Mouse (Mus musculus) right cerebral cortex, postnatal 4 days (tissue): Measurements from ENCODE around the gene Dnase1.
"Not testable (repeated sequence)": the region's sequence is repeated elsewhere in the genome, so short reads cannot be mapped to it uniquely, and the experiment has no call there.

ENCODE experiments used
- DNase-seq: peaks from one replicate; pipeline ENCODE4 v3.0.0-alpha.2; 2022

The Dnase1 gene

DNA sequence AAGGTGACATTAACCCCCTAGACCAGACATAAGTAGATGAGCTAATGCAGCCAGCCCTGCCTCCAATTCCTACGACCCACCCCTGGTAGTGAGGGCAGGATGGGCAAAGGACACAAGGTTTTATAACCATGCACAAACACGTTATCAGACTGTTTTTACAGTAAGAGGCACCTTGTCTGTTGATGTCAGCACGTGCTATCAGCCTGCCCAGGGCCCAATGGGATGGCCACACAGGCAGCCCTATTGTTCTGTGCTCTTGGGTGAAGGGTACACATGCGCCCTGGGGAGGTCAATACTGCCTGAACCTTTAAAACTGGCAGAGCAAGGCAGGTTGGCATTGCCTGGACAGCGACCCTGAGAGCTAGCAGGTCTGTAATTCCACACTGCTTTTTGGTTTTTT, at the start of gene Dnase1:
Dnase1 (plus strand) TSS at position 136 of the 400 bp plus-strand sequence.
- DNase-seq = no peak

DNA sequence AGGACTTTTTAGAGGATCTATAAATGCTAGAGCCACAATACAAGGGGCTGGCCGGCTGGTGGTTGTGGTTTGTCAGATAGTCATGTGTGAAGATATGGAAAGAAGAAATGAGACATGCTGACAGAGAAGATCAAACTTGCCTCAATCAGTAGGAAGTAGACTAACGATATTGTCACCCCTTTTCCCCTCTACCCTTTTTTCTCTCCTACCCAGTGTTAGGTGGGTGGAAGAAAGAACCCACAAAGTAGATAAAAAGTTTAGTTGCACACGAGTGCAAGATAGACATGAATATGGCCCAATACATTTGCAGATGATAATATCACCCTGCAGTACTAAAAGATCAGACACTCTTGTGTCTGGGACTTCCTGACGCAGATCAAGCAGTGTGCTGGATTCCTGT, 48.3 kb upstream of the Dnase1 start:
- no peak for DNase-seq

DNA sequence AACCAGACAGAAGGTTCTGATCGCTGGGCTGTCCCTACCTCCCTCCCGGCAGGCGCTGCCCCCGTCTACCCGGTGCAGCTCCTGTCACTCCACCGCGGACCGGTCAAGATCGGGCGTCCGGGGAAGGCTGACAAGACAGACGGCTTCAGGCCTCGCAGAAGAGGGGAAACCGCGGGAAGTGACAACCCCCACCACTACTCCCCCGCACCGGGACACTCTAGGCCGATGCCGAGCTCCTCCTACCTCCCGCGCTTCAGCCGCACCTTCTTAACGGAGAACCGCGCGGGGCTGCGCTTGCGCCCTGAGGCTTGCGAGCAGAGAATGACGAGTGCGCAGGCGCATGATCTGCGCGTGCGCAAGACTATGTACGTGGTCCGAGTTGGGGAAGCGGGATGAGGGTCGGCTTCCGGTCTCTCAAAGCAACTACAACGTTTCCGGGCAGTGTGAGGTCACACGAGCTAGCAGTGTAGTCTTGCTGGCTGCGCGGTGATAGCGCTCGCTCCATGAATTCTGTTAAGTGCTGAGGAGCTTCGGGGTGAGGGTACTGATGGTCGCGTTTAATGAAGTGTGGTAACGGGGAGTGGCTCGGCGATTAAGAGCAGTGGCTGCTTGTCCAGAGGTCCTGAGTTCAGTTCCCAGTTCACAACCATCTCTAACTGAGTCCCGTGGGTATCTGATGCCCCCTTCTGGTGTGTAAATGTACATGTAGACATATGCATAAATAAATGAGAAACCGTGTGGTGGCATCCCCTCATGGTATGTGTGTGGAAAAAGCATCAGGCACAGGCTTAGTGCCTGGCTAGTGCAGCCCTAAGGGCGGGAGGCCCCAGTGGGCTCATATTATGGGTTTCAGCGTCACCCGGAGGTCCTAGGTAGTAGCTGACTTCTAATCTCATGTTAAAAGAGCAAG, 33.0 kb upstream of the Dnase1 start, which contains the start of gene Slx4:
Slx4 (minus strand) TSS at position 282 of the 910 bp plus-strand sequence.
- peak; percentile 94 for DNase-seq

DNA sequence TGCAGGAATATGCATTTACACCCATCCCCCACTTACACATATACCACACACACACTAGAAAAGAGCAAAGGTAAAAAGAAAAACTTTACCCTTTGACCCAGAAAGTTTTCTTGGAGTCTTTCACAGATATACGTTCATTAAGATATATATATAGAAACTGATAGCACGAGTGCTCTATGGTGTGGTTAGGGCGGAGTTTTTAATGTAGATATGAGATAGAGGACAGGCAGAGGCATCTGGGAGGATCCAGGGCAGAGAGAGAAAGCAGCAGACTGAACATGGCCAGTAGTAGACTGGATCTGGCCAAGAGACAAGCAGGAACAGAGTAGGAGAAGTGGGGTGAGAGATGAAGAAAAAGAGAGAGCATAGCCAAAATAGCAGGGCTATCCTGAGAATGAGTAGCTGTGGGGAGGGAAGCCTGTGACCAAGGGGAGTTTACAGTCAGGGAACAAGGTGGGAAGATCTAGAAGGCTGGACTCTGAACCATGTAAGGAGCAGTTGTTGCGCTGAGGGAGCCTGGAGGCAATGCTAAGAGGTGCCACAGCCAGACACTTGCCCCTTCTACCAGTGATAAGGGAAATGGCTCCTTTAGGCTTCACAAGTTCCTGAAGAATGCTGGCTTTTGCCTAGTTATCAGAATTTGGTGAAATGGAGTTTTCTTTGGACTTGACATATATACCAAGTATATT, 23.7 kb upstream of the Dnase1 start:
- DNase-seq = no peak

DNA sequence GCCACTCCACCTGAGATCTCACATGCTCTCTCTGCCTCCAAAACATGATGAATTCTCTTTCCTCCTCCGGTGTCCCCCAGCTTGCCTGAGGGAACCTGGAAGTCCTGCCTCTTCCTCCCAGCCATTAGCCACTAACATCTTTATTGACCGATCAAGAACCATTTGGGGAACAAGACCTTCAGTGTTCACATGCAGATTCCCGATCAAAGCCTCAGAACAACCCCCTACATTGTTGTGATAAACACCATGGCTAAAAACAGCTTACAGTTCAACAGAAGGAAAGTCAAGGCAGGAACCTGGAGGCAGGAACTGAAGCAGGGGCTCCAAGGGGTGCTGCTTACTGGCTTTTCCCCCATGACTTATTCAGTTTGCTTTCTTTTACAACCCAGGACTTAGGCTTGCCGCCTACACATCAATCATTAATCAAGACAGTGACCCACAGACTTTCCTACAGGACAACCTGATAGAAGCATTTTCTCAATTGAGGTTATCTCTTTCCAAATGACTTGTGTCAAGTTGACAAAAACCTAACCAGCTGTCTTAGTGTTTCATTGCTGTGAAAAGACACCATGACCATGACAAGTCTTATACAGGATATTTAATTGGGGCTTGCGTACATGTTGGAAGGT, 22.6 kb upstream of the Dnase1 start:
- DNase-seq = no peak

DNA sequence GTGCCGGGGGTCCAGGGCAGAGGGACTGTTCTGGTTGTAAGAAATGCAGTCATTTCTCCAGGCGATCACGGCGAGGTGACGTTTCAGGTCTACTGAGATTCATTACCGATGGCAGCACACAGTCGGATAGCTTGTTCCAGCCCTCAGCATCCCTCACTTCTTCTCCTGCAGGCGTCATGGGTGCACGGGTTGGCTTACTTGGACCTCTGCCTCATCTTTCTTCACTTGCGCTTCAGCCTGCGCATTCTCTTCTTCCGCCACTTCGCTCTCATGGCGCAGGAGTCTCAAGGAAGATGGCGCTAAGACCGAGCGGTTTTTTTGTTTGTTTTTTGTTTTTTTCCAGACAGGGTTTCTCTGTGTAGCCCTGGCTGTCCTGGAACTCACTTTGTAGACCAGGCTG, 20.0 kb upstream of the Dnase1 start:
- not testable (repeated sequence) for DNase-seq

DNA sequence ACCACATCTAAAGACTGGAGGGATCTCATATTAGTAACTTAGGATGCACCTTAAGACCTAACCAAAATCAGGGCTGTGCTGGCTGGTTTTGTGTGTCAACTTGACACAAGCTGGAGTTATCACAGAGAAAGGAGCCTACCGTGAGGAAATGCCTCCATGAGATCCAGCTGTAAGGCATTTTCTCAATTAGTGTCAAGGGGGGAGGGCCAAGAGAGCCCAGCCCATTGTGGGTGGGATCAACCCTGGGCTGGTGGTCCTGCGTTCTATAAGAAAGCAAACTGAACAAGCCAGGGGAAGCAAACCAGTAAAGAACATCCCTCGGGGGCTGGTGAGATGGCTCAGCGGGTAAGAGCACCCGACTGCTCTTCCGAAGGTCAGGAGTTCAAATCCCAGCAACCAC, 19.3 kb upstream of the Dnase1 start:
- DNase-seq = not testable (repeated sequence)

DNA sequence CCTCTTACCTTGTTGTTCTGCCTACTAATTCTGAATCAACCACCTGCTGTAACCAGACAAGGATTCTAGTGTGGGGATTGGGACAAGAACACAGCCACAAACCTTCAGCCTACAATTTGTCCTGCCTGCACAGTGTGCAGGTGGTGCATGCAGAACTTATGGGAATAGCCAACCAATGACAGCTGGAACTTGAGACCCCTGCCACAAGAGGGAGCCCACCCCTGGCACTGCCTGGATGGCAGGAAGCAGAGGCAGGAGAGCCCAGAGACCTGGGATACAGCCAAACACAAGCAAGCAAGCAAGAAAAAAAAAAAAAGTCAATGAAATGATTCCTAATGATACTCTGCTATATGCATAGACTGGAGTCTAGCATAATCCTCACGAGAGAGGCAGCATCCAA, 15.5 kb upstream of the Dnase1 start:
- no peak for DNase-seq

DNA sequence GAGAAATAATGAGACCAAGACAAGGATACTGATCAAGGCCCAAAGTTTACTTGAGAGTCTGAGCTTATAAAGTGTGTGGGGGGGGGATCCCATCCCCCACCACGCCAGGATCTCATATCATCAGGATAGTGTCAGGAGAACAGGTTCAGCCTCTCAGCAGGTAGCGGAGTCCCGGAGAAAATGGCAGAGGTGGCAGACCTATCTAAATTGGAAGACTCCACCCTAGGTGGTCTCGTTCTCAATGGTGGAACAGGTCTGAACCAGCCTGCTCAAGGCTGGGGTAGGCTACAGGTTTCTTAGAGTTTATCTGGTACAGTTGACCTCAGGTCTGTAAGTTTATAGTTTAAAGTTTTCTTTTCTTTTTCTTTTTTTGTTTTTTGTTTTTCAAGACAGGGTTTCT, 14.0 kb upstream of the Dnase1 start:
- no peak for DNase-seq

DNA sequence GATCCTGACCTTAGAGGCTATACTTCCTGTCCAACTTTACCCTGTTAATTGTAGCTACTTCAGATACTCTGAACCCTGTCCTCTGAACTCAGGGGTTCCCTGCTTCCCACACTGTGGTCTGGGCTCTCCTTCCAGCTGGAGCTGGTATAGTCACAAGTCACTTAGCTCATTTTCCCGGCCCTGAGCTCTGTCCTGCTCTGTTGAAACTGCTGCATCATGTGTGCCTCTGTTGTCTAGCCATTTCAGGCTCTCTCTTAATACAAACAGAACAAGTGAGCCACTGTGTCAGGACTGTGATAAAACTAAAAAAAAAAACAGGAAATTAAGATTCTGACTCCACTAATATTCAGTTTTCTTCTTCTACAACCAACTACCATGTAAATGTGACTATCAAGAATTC, 10.1 kb upstream of the Dnase1 start:
- no peak for DNase-seq

DNA sequence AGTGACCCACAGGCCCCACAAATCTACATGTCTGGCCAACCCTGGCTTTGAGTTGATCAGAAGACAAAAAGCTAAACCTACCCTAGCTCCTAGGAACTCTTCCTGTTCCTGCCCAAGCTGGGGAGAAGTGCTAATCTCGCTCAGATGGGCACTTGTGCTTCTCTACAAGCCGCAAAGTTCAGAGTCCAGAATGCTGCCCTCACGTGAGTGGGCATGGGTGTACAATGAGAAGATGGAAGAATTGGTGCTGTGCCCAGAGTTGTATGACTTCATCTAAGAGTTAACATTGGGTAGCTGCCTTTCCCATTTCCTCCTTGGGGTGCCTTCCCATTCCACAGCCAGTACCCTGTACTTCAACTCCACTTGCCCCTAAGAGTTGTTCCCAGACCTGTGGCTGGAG, 9.5 kb upstream of the Dnase1 start:
- no peak for DNase-seq

DNA sequence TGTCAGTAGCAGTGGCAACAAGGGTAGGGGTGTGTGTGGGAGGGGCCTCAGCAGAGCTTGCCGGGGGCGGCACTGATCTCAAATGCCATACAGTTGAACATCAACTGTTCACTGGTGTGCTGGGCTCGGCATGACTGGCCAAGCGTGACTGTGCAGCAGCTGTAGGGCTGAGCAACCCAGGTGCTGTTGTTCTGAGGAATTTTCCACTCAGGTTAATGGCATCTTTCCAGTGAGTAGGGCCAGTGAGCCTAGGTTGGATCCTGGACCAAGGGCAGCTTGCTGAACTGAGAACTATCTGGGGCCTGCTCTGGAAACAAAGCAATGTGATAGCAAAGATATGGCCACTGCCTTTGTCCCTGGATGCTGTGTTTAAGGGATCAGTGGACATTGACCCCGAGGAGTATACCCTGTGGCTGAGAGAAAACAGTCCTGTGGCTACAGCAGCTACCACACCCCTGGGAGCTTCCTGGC, 7.3 kb upstream of the Dnase1 start:
- no peak for DNase-seq

DNA sequence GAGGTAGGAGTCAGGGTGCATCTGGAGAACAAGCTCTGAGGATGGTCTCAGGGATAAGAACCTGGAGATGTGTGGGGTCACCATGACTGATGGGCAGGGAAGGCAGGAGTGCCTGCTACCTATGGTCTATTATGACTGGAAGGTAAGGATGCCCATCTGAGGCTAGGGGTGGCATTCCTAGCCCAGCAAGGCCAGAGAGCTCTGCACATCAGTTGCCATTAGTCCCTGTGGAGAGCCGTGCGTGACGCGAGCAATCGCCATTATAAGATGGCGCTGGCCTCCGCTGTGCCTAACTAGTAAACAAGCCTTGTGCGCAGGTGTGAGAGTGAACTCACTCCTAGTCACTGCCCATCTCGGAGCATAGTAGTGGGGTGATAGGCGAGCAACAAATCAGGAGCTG, 6.2 kb upstream of the Dnase1 start:
- DNase-seq = no peak

DNA sequence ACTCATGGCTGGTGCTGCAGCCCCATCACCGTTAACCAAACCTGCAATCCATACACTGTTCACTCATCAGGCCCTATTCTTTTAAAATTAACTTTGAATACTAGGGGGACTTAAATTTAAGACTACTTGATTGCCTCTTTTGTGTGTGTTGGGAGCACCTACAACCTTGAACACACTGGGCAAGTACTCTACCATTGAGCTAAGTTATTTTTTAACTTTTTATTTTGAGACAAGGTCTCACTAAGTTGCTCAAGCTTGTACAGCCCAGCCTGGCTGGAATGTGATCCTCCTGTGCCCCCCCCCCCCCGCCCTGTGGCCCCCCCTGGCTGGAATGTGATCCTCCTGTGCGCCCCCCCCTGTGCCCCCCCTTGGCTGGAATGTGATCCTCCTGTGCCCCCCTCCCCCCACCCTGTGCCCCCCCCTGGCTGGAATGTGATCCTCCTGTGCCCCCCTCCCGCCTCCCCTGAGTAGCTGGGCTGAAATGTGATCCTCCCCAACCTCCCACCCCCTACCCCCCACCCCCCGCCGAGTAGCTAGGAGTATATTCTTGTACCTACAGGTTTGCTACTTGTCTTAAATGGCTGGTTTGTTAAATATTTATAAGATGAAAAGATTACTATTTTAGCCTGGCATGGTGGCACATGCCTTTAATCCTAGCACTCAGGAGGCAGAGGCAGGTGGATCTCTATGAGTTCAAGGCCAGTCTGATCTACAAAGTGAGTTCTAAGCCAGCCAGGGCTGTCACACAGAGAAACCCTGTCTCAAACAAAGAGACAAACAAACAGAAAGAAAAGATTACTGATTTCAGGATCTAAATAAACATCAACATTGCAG, 5.1 kb upstream of the Dnase1 start:
- DNase-seq = no peak

DNA sequence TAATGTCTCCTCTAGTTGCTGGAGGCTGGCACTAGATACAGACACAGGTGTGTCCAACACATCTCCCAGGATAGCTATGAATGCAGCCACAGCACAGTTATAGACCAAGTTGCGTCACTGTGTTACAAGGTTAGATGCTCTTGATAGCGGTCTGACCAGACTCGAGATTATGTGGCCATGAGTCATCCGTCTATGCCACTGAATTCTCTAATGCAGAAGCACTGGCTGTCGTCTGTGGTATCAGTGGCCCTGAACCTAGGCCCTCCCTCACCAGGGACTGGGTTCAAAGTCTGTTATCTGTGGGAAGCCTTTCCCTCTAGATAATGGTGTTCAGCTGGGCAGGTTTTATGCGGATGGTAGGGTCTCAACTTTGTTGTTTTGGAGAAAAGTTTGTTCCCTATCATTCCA, 4.4 kb upstream of the Dnase1 start:
- no peak for DNase-seq

DNA sequence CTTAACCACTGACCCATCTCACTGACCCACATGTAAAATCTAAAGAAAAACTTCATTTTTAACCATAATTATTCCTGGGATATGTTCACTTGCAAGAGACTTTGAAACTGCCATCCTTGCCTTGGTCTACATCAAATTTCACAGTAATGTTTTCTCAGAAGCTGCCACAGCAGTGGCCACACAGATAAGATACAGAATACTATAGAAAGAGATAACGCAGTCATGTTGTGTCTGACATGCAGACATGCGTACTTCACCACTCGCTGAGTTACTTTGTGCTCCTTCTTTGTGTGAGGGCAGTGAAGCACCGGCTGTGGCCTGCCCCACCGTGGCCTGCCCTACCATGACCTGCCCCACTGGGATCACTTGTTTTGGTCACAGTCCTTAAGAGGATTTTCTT, 2.8 kb upstream of the Dnase1 start:
- DNase-seq = no peak

DNA sequence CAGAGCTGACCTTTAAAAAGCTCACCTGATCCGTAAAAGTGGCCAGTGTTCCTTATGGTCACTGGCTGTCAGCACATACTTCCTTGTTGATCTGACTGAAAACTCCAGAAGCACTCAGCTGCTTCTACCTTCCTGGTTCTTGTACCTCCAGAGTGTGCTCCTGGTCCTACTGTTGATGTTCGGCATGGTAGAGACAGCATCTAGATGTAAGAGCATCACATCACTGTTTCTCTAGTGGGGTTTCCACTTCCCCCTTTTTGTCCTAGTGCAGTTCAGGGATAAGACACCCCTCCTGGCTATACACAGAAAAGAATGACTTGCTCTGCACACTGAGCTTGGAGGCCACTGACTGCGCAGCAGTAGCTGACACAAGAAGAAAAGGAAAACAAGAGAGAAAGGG, 2.3 kb upstream of the Dnase1 start:
- DNase-seq = no peak

DNA sequence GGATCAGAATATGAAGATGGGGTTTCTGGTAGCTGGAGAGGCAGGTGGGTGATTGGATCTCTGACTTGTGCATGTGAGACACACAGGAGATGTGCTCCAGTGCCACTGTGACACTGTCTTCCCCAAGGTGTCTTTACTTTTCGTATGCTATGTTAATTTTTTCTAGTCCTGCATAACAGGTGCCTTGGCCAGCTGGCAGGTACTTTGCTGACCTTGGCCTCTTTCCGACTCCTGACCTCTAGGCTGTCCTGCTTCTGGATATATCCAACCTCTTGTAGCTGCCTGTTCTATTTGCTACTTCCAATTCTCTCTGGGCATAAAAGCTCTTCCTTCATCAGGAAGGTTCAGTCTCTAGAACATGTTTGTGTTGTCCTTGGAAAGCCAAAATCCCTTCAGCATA, 1.2 kb upstream of the Dnase1 start:
- DNase-seq = no peak

DNA sequence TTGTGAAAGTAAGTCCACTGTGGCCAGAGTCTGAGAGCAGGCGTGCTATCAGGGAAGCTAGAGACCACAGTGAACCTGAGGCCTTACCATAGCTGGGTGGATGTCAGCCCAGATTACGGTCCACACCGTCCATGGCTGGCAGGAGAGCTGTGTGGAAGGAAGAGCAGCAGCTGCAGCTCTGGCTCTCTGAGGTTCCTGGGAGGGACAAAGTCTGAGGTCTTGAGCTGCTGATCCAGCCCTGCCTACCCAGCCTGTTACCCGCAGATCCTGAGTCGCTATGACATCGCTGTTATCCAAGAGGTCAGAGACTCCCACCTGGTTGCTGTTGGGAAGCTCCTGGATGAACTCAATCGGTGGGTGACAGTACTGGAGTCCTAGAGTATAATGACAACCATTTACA, 948 bp downstream of the Dnase1 start:
- DNase-seq = no peak

DNA sequence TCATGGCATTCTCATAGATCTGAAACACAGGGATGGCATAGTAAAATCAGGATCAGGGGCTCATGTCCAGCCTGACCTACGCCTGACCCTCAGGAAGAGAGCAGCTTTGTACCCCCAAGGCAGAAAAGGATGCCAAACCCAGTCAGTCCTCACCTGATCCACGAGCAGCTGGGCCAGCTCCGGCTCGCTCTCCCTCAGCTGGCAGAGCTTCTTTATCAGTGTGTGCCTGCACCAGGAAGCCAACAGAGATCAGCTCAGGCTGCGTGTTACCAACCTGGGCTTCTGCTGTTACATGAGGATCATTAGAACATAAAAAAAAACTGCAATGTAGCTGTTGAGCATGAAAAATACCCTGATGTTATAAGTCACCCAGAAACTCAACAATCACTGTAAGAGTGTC, 3.5 kb downstream of the Dnase1 start:
- no peak for DNase-seq

DNA sequence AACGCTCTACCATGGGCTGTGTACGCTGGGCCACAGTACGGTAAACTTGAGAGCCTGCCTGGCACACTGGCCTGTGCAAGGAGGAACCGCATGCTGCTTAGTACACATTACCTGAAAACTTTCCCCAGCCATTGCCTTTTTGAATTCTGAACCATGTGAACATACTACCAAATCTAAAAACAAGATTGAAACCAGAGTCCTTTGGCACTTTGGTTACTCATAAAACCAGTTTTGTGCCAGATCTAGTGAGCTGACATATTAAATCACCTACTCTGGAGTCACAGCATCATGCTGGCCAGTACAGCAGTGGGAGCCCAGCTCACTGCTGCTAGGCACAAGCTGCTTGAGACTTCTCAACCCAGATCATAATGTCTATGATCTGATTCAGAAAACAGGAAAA, 4.9 kb downstream of the Dnase1 start:
- DNase-seq = no peak

DNA sequence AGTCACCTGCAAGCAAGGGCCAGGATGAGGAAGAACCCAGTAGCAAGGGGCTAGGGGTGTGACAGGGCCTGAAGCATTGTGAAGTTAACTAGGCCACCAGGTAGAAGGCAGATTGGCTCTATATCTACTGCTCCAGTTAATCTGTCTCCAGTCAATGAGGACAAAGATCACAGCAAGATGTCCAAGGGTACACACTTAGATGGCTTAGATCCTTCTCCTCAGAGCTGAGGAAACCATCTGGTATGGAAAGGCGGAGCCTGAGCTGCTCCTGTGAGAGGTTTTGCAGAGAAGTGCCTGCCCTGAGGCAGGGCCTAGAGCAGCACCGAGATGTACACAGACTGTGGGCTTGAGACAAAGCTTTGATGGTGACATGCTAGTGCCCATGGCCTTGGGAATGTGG, 7.4 kb downstream of the Dnase1 start:
- DNase-seq = no peak

DNA sequence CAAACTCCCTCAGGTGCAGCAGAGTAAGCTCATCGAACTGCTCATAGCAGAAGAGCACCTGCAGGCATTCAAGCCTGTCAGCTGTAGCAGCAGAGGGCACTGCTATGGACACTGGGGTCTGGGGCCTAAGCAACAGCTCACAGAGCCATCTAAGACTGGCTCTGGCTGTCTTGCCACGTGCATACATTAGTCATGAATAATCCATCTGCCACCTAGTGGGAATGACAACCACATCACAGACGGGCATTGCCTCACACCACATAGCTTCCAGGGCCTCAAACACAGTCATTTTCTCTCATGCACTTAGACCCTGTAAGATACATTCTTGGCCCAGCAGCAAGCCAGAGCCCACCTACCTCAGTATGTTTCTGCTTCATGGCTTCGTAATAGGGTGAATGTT, 8.8 kb downstream of the Dnase1 start:
- no peak for DNase-seq
